Mouse (Mus musculus): ENCODE measurements around the gene Rtl1. TPM values are rescaled to one million over a fixed set of nuclear protein-coding genes. Genes with fewer than 3 reads are reported as not detected.

The Rtl1 gene
- polyA plus RNA-seq, 1 experiment from 2014 or later, result 1.0 TPM

GRCm38 (mm10) chr12:109540739-109541539 lies 59.2 kb downstream of the Rtl1 start:
- peaks cover 45% of the 10 kb centered on the region for H3K36me3 ChIP-seq (replicated peaks)
- peaks cover 13% of the 10 kb centered on the region for H3K27me3 ChIP-seq (ENCODE audit: poor library complexity, severe bottlenecking)
- peaks cover 77% of the 10 kb centered on the region for H3K9me3 ChIP-seq
- peaks cover 35% of the 10 kb centered on the region for H3K4me1 ChIP-seq
- peak overlapping the region; percentile 57 for H3K4me3 ChIP-seq
- peak overlapping the region; percentile 85 for H3K27ac ChIP-seq
- 45% methylated on average over 30 of the region's 30 CpGs for WGBS
- DNase-seq (ENCODE audit: extremely low spot score, low spot score), result peak; percentile 66

GRCm38 (mm10) chr12:109539950-109540349 lies 60.2 kb downstream of the Rtl1 start:
- peak overlapping the region; percentile 57 for H3K4me3 ChIP-seq
- H3K36me3 ChIP-seq (replicated peaks), result peaks cover 39% of the 10 kb centered on the region
- H3K4me1 ChIP-seq, result peaks cover 28% of the 10 kb centered on the region
- 52% methylated on average over 13 of the region's 13 CpGs for WGBS
- peak overlapping the region; percentile 80 for H3K27ac ChIP-seq
- H3K27me3 ChIP-seq (ENCODE audit: poor library complexity, severe bottlenecking), result peaks cover 13% of the 10 kb centered on the region
- peaks cover 77% of the 10 kb centered on the region for H3K9me3 ChIP-seq
- DNase-seq (ENCODE audit: extremely low spot score, low spot score), result no peak

MicroRNAs within 50 kb of the gene (microRNA counts, 519-probe panel; counts per million panel counts)
- 341 counts per million, percentile 65 among the panel's probes with 10 or more counts for microRNA mmu-miR-1188
- microRNA mmu-miR-127, result 5,950 counts per million, percentile 91 among the panel's probes with 10 or more counts
- 6,172 counts per million, percentile 92 among the panel's probes with 10 or more counts for microRNA mmu-miR-136
- microRNA mmu-miR-1906, result 341 counts per million, percentile 65 among the panel's probes with 10 or more counts
- 341 counts per million, percentile 65 among the panel's probes with 10 or more counts for microRNA mmu-miR-337-3p
- microRNA mmu-miR-337-5p, result 341 counts per million, percentile 65 among the panel's probes with 10 or more counts
- microRNA mmu-miR-341, result 341 counts per million, percentile 65 among the panel's probes with 10 or more counts
- 341 counts per million, percentile 65 among the panel's probes with 10 or more counts for microRNA mmu-miR-370
- 5,766 counts per million, percentile 89 among the panel's probes with 10 or more counts for microRNA mmu-miR-431
- microRNA mmu-miR-432, result 341 counts per million, percentile 65 among the panel's probes with 10 or more counts
- microRNA mmu-miR-433, result 5,950 counts per million, percentile 91 among the panel's probes with 10 or more counts
- 5,517 counts per million, percentile 88 among the panel's probes with 10 or more counts for microRNA mmu-miR-434-3p
- microRNA mmu-miR-434-5p, result 4,416 counts per million, percentile 79 among the panel's probes with 10 or more counts
- microRNA mmu-miR-493, result 341 counts per million, percentile 65 among the panel's probes with 10 or more counts
- 341 counts per million, percentile 65 among the panel's probes with 10 or more counts for microRNA mmu-miR-540-3p
- 341 counts per million, percentile 65 among the panel's probes with 10 or more counts for microRNA mmu-miR-540-5p
- 341 counts per million, percentile 65 among the panel's probes with 10 or more counts for microRNA mmu-miR-665
- microRNA mmu-miR-673-3p, result 341 counts per million, percentile 65 among the panel's probes with 10 or more counts
- microRNA mmu-miR-673-5p, result 341 counts per million, percentile 65 among the panel's probes with 10 or more counts
- 341 counts per million, percentile 65 among the panel's probes with 10 or more counts for microRNA mmu-miR-770-3p
- 341 counts per million, percentile 65 among the panel's probes with 10 or more counts for microRNA mmu-miR-770-5p

Small RNAs within 50 kb of the gene (microRNA-seq; reads per million reads assigned to microRNA genes)
- gene Gm23912 (not detected), gene Mir1188 (29.6 reads per million, percentile 35 among the genes with 10 or more reads in this experiment), gene Mir127 (10,479 reads per million, percentile 94 among the genes with 10 or more reads in this experiment), gene Mir136 (not detected), gene Mir1906-1 (not detected), gene Mir3070a (9.3 reads per million, percentile 20 among the genes with 10 or more reads in this experiment), gene Mir3070b (1.2 reads per million), gene Mir3071 (not detected), gene Mir337 (1.2 reads per million), gene Mir341 (3,176 reads per million, percentile 86 among the genes with 10 or more reads in this experiment), gene Mir3544 (not detected), gene Mir370 (1,577 reads per million, percentile 78 among the genes with 10 or more reads in this experiment), gene Mir431 (15,495 reads per million, percentile 97 among the genes with 10 or more reads in this experiment), gene Mir432 (not detected), gene Mir433 (1,678 reads per million, percentile 79 among the genes with 10 or more reads in this experiment), gene Mir434 (1,993 reads per million, percentile 81 among the genes with 10 or more reads in this experiment), gene Mir493 (364 reads per million, percentile 63 among the genes with 10 or more reads in this experiment), gene Mir540 (1,951 reads per million, percentile 81 among the genes with 10 or more reads in this experiment), gene Mir665 (1,746 reads per million, percentile 79 among the genes with 10 or more reads in this experiment), gene Mir673 (407 reads per million, percentile 64 among the genes with 10 or more reads in this experiment), gene Mir770 (439 reads per million, percentile 65 among the genes with 10 or more reads in this experiment)

Other genes with a start within 250 kb of the Rtl1 start
- 200 and 274 TPM in 2 replicates for gene Dlk1, start 147.5 kb downstream of the Rtl1 start, polyA plus RNA-seq (2016; fragmentation: Nextera tagmentation; extraction: Ambion mirVana)